Mouse (Mus musculus) bone marrow, adult 2 months (tissue): ENCODE results near the gene Cldnd1.

Source experiments
- CTCF ChIP-seq: fragments of 200-500 bp; IDR thresholded peaks from 2 replicates; pipeline ENCODE4 v1.5.1; 2011; ENCODE audit warnings: low read length, control low read depth; ENCODE audit not compliant: control insufficient read depth, insufficient read depth
- POLR2A ChIP-seq: fragments of 200-500 bp; IDR thresholded peaks from 2 replicates; pipeline ENCODE4 v1.6.1; 2011; ENCODE audit warnings: low read depth, mild to moderate bottlenecking, control low read depth, low read length, borderline replicate concordance; ENCODE audit not compliant: control insufficient read depth

DNA sequence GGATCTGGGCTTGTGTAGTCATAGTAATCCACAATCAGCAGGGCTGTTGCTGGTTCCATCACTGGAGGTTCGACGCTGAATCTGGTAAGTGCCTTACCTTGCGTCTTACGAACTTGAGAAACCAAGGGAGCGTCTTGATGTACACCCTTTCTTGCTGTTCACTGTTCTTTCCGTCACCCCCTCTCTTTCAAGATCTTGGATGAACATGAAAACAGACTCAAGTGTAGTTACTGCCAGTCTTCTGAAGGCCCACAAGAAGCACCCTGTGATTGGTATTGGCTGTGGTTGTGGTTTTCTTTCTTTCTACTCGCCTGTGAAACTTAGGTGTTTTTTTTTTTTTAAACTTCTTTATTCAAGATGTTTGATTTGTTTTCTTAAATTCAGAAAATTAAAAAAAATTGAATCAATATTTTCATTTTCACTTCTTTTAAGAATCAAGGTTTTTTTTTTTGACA lies 9.0 kb upstream of the Cldnd1 start, which contains the start of gene Gpr15:
- TF ChIP-seq POLR2A (no peak), CTCF (no peak)
